Mouse (Mus musculus): ENCODE measurements around the gene Gan.
A peak's percentile ranks its signal among the peaks of the same experiment; 100 is the strongest.

The Gan gene

GRCm38 (mm10) chr8:117156866-117157768 is 818 bp upstream of the Gan start:
- DNase-seq (ENCODE audit: low read depth, low spot score): no peak

GRCm38 (mm10) chr8:117157769-117158091 is 205 bp upstream of the Gan start:
- peak; percentile 96 for DNase-seq (ENCODE audit: low read depth, low spot score)

- DNase-seq (ENCODE audit: low read depth, low spot score): no peak
Measured at GRCm38 (mm10) chr8:117159031-117159430, 1.1 kb downstream of the Gan start.

GRCm38 (mm10) chr8:117164912-117165311 is 7.0 kb downstream of the Gan start:
- DNase-seq (ENCODE audit: low read depth, low spot score): no peak

- DNase-seq (ENCODE audit: low read depth, low spot score): no peak
Measured at GRCm38 (mm10) chr8:117165542-117165941, 7.6 kb downstream of the Gan start.

- no peak for DNase-seq (ENCODE audit: low read depth, low spot score)
Measured at GRCm38 (mm10) chr8:117166515-117166914, 8.6 kb downstream of the Gan start.

- DNase-seq (ENCODE audit: low read depth, low spot score): no peak
Measured at GRCm38 (mm10) chr8:117167243-117167883, 9.4 kb downstream of the Gan start.

- DNase-seq (ENCODE audit: low read depth, low spot score): no peak
Measured at GRCm38 (mm10) chr8:117168378-117168777, 10.4 kb downstream of the Gan start.

GRCm38 (mm10) chr8:117171826-117172225 is 13.9 kb downstream of the Gan start:
- no peak for DNase-seq (ENCODE audit: low read depth, low spot score)

GRCm38 (mm10) chr8:117172904-117173303 is 15.0 kb downstream of the Gan start:
- DNase-seq (ENCODE audit: low read depth, low spot score): no peak

- no peak for DNase-seq (ENCODE audit: low read depth, low spot score)
Measured at GRCm38 (mm10) chr8:117173690-117174089, 15.8 kb downstream of the Gan start.

GRCm38 (mm10) chr8:117174536-117174935 is 16.6 kb downstream of the Gan start:
- DNase-seq (ENCODE audit: low read depth, low spot score): no peak

- DNase-seq (ENCODE audit: low read depth, low spot score): no peak
Measured at GRCm38 (mm10) chr8:117176308-117176707, 18.4 kb downstream of the Gan start.

- no peak for DNase-seq (ENCODE audit: low read depth, low spot score)
Measured at GRCm38 (mm10) chr8:117177236-117177635, 19.3 kb downstream of the Gan start.

GRCm38 (mm10) chr8:117178039-117178438 is 20.1 kb downstream of the Gan start:
- DNase-seq (ENCODE audit: low read depth, low spot score): no peak

GRCm38 (mm10) chr8:117178676-117179075 is 20.7 kb downstream of the Gan start:
- no peak for DNase-seq (ENCODE audit: low read depth, low spot score)

- DNase-seq (ENCODE audit: low read depth, low spot score): peak; percentile 26
Measured at GRCm38 (mm10) chr8:117182746-117183145, 24.8 kb downstream of the Gan start.

GRCm38 (mm10) chr8:117183664-117184377 is 25.9 kb downstream of the Gan start:
- DNase-seq (ENCODE audit: low read depth, low spot score): no peak

- no peak for DNase-seq (ENCODE audit: low read depth, low spot score)
Measured at GRCm38 (mm10) chr8:117194355-117194754, 36.4 kb downstream of the Gan start.

GRCm38 (mm10) chr8:117196593-117196992 is 38.7 kb downstream of the Gan start:
- no peak for DNase-seq (ENCODE audit: low read depth, low spot score)

GRCm38 (mm10) chr8:117197551-117197950 is 39.6 kb downstream of the Gan start:
- DNase-seq (ENCODE audit: low read depth, low spot score): no peak

- DNase-seq (ENCODE audit: low read depth, low spot score): peak; percentile 35
Measured at GRCm38 (mm10) chr8:117198141-117198935, 40.4 kb downstream of the Gan start.
